Mouse (Mus musculus) kidney, embryonic 14.5 days (tissue): ENCODE data around the gene Papss2. TPM values are rescaled to one million over a fixed set of nuclear protein-coding genes. Genes with fewer than 3 reads are reported as not detected.

Experiments used
- ATAC-seq: fragments of 200-750 bp; cut with Nextera tagmentation; 2 replicates; pipeline ENCODE4 v1.8.0; 2017; ENCODE audit warnings: moderate number of reproducible peaks, mild to moderate bottlenecking, moderate TSS enrichment, moderate library complexity; ENCODE audit not compliant: low FRiP score, low TSS enrichment
- H3K27ac ChIP-seq: fragments of 300-500 bp; sonication (generic); 2 replicates; pipeline ENCODE4 v1.5.1; 2014; ENCODE audit warnings: low read depth, mild to moderate bottlenecking, low read length, moderate library complexity, mixed read lengths
- H3K27me3 ChIP-seq: fragments of 300-500 bp; sonication (generic); 2 replicates; pipeline ENCODE4 v1.6.1; 2014; ENCODE audit warnings: mild to moderate bottlenecking, low read length; ENCODE audit not compliant: control insufficient read depth, insufficient read depth
- H3K36me3 ChIP-seq: fragments of 300-500 bp; sonication (generic); 2 replicates; pipeline ENCODE4 v1.6.1; 2014; ENCODE audit warnings: low read length, mixed read lengths; ENCODE audit not compliant: control insufficient read depth, insufficient read depth
- H3K4me1 ChIP-seq: fragments of 300-500 bp; sonication (generic); 2 replicates; pipeline ENCODE4 v1.6.1; 2014; ENCODE audit warnings: low read length, mixed read lengths; ENCODE audit not compliant: control insufficient read depth, insufficient read depth
- H3K4me2 ChIP-seq: fragments of 300-500 bp; sonication (generic); replicated peaks from 2 replicates; pipeline ENCODE4 v1.6.1; 2014; ENCODE audit warnings: low read depth, mild to moderate bottlenecking, low read length
- H3K4me3 ChIP-seq: fragments of 300-500 bp; sonication (generic); 2 replicates; pipeline ENCODE4 v1.5.1; 2014; ENCODE audit warnings: mild to moderate bottlenecking, low read length
- H3K9ac ChIP-seq: fragments of 300-500 bp; sonication (generic); 2 replicates; pipeline ENCODE4 v1.6.1; 2014; ENCODE audit warnings: low read depth, mild to moderate bottlenecking, low read length, moderate library complexity
- H3K9me3 ChIP-seq: fragments of 300-500 bp; sonication (generic); 2 replicates; pipeline ENCODE4 v1.6.1; 2016; ENCODE audit warnings: low read length; ENCODE audit not compliant: control insufficient read depth
- WGBS: fragments of 180-500 bp; shearing (Covaris S2); extraction: QIAGEN DNeasy Blood & Tissue Kit; methylation state at CpG from one replicate; pipeline ENCODE4 v1.1.7; 2014; 5-methylcytosine and 5-hydroxymethylcytosine counted together
- polyA plus RNA-seq: library from polyadenylated mRNA; unstranded; fragments of >200 nt; fragmentation: Nextera tagmentation; extraction: Ambion mirVana; gene quantifications from 2 replicates; pipeline ENCODE4 v1.2.1, GENCODE M21; 2014

The Papss2 gene
- polyA plus RNA-seq, 1 experiment from 2014 or later = 19.1 TPM

DNA sequence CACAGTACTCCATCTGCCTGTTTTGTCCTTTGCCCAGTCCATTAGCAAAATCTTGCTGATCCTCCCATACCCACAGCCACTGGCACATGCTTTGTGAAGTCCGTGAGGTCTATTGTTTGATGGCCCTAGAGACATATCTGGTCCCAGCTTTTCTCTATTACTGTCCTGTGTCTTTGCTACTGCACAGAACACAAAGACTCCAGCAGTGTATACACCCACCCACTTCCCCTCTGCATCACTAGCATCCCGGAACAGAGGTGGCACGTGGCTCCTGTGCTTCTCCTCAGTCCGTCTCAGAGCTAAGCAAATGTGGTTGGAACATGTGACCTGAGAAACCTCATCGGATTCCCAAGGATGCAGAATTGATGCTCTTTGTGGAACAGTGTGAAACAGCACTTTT, 28.1 kb upstream of the Papss2 start:
- no peaks in the 10 kb centered on the region for H3K27me3 ChIP-seq
- no peaks in the 10 kb centered on the region for H3K36me3 ChIP-seq
- H3K4me1 ChIP-seq = no peaks in the 10 kb centered on the region
- no peak overlapping the region for H3K9ac ChIP-seq
- no peak overlapping the region for H3K4me3 ChIP-seq
- no peak overlapping the region for H3K4me2 ChIP-seq
- no peak for ATAC-seq
- no peak overlapping the region for H3K27ac ChIP-seq
- H3K9me3 ChIP-seq = no peaks in the 10 kb centered on the region
- WGBS = 86% methylated on average over 5 of the region's 5 CpGs

DNA sequence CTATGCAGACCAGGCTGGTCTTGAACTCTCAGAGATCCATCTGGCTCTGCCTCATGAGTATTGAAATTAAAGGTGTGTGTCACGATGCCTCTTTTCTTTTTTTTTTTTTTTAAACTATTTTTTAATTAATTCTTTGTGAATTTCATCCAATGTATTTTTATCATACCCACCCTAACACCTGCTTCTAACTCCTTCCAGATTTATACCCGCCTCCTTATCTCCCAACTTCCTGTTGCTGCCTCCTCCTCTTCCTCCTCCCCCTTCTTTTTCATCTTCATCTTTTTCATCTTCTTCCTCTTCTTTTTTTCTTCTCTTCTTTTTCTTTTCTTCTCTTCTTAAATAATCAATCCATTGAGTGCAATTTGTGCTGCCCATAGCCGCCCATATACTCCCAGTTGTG, 27.1 kb upstream of the Papss2 start:
- WGBS = 82% methylated on average over 3 of the region's 3 CpGs

DNA sequence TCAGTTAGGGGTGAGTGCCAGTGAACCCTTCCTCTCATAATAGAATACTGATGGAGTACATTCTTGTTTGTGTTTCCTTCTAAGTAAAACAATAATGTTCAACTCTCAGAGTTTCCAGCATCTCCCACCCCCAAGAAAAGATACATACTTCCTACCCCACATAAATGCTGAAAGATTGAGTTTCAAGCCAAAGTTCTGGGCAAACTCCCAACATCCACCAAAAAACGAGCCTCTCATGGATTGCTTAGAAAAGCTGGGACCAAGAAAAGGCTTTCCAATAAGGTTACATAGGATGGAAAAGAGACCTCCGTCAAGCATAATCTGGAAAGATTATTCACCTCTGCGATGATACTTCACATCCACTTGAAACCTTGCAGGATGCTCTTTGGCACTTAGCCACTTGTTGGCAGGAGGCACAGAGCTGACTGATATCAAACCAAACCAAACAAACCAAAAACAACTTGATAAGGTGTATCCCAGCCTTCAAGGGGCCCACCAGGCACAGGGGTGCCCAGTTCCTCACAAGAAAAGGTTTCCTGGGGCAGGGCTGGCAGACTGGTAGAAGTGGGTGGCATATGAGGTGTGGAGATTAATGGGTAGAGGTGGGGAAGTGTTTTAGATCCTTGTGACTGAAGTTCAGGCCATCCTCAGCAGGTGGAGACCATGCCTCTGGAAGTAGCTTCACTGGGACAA, 26.5 kb upstream of the Papss2 start:
- no peak overlapping the region for H3K27ac ChIP-seq
- H3K36me3 ChIP-seq = no peaks in the 10 kb centered on the region
- H3K9me3 ChIP-seq = no peaks in the 10 kb centered on the region
- 91% methylated on average over 3 of the region's 3 CpGs for WGBS
- no peak overlapping the region for H3K4me3 ChIP-seq
- H3K4me1 ChIP-seq = no peaks in the 10 kb centered on the region
- H3K27me3 ChIP-seq = no peaks in the 10 kb centered on the region
- no peak for ATAC-seq
- H3K9ac ChIP-seq = no peak overlapping the region
- no peak overlapping the region for H3K4me2 ChIP-seq

More for the DNA sequence above, 27.1 kb upstream of the Papss2 start:
- Histone ChIP-seq H3K9ac (no peak overlapping the region), H3K27ac (no peak overlapping the region), H3K4me3 (no peak overlapping the region), H3K4me1 (no peaks in the 10 kb centered on the region), H3K36me3 (no peaks in the 10 kb centered on the region), H3K27me3 (no peaks in the 10 kb centered on the region), H3K4me2 (no peak overlapping the region), H3K9me3 (no peaks in the 10 kb centered on the region)
- no peak for ATAC-seq

DNA sequence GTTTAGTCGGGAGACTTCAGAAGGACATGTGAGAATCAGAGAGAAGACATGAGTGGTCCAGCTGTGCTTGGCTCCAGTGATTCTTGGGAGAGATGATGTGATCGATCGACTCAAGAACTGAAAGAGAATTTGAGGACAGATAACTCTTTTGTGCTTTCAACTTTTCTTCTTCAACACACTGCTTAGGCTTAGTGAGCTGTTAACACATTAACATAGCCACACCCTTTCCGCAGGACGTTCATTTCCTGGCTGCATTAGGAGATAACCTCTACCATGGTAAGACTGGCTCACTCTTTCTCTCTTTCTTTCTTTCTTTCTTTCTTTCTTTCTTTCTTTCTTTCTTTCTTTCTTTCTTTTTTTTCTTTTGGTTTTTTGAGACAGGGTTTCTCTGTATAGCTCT, 25.9 kb upstream of the Papss2 start:
- Histone ChIP-seq H3K27ac (no peak overlapping the region), H3K4me2 (no peak overlapping the region), H3K4me3 (no peak overlapping the region), H3K9ac (no peak overlapping the region), H3K27me3 (no peaks in the 10 kb centered on the region), H3K36me3 (no peaks in the 10 kb centered on the region), H3K4me1 (no peaks in the 10 kb centered on the region), H3K9me3 (no peaks in the 10 kb centered on the region)
- no peak for ATAC-seq
- WGBS = 83% methylated on average over 5 of the region's 5 CpGs

DNA sequence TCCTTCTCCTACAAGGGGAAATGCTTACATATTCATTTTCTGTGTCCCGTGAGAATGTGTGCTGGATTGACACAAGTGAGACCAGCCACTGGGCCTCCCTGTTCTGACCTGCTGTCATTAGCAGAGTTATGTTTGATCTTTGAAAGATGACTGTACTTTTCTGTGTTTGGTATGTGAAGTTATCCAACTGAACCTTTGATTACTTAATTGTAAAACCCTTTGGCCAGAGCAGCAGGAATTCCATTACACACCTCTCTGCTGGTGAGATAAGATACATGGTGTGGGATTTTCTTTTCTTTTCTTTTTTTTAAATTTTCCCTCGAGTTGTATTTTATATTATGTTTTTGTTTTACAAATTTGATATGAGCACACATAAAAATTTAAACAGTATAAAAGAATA, 23.4 kb upstream of the Papss2 start:
- Histone ChIP-seq H3K4me2 (no peak overlapping the region), H3K9ac (no peak overlapping the region), H3K9me3 (no peaks in the 10 kb centered on the region), H3K27ac (no peak overlapping the region), H3K4me1 (no peaks in the 10 kb centered on the region), H3K36me3 (no peaks in the 10 kb centered on the region), H3K27me3 (no peaks in the 10 kb centered on the region), H3K4me3 (no peak overlapping the region)
- WGBS = 74% methylated on average over 2 of the region's 2 CpGs
- ATAC-seq = no peak

DNA sequence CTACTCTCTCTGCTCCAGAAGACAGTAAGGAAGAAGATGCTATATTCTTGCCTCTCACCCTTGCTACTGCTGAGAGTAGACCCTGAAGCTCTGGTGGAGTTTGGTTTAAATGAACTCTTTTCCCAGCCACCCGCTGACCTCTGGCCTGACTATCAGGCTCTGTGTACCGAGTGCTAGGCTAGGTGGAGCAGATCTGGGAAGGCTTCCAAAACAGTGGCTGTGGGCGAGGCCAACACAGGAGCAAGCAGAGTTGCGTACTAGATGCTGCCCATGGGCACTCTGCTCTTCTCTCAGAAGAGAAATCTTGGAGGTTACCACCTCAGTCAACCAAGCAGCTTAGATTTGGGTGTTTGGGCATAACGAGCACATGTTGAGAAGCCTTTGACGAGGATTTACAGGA, 22.3 kb upstream of the Papss2 start:
- Histone ChIP-seq H3K27me3 (no peaks in the 10 kb centered on the region), H3K9ac (no peak overlapping the region), H3K27ac (no peak overlapping the region), H3K4me1 (no peaks in the 10 kb centered on the region), H3K4me3 (no peak overlapping the region), H3K9me3 (no peaks in the 10 kb centered on the region), H3K4me2 (no peak overlapping the region), H3K36me3 (no peaks in the 10 kb centered on the region)
- no peak for ATAC-seq
- 87% methylated on average over 6 of the region's 6 CpGs for WGBS

DNA sequence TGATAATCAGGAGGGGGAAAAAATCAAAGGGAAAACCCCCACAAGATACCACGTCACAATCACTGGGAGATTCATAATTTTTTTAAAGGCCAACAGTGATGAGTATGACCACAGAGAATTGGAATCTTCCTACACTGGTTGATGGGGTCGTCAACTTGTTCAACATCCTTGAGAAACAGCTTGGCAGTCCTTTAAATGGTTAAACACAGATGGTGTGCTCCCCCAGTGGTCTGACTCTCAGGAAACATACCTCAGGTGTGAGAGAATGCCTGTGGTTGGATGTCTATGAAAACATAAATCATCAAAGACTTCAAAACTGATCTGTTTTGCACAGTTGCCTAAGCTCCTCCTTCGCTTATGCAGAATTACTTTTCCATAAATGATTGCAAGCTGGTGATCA, 20.7 kb upstream of the Papss2 start:
- no peak overlapping the region for H3K4me2 ChIP-seq
- no peaks in the 10 kb centered on the region for H3K36me3 ChIP-seq
- H3K9ac ChIP-seq = no peak overlapping the region
- no peaks in the 10 kb centered on the region for H3K4me1 ChIP-seq
- no peaks in the 10 kb centered on the region for H3K27me3 ChIP-seq
- H3K9me3 ChIP-seq = no peaks in the 10 kb centered on the region
- no peak overlapping the region for H3K4me3 ChIP-seq
- WGBS = 80% methylated on average over 3 of the region's 3 CpGs
- H3K27ac ChIP-seq = no peak overlapping the region
- no peak for ATAC-seq

GRCm38 (mm10) chr19:32577749-32578148, 17.8 kb upstream of the Papss2 start:
- no peak overlapping the region for H3K4me3 ChIP-seq
- no peak overlapping the region for H3K9ac ChIP-seq
- H3K27me3 ChIP-seq = no peaks in the 10 kb centered on the region
- 41% methylated on average over 1 of the region's 1 CpGs for WGBS
- no peak for ATAC-seq
- no peaks in the 10 kb centered on the region for H3K4me1 ChIP-seq
- no peak overlapping the region for H3K27ac ChIP-seq
- no peak overlapping the region for H3K4me2 ChIP-seq
- H3K36me3 ChIP-seq = no peaks in the 10 kb centered on the region
- H3K9me3 ChIP-seq = no peaks in the 10 kb centered on the region

DNA sequence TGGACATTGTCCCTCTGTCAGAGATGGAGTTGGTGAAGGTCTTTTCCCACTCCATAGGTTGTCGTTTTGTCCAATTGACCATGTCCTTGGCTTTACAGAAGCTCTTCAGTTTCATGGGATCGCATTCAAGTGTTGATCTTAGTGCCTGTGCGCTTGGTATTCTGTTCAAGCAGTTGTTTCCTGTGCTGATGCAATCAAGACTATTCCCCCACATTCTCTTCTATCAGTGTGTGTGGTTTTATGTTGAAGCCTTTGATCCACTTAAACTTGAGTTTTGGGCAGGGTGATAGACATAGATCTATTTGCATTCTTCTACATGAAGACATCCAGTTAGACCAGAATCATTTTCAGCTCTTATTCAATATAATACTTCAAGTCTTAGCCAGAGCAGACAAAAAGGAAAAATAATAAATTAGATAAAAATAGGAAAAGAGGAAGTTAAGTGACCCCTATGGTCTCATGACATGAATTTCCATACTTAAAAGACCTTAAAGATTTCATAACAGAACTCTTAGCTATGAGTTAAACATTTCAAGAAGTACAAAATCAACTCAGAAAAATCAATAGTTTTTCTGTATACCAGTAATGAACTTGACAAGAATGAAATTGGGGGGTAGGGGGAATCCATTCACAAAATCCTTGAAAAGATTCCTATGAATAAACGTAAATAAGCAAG, 12.4 kb upstream of the Papss2 start:
- H3K9me3 ChIP-seq = peaks cover 4% of the 10 kb centered on the region; the same call in 1 of the 2 replicates
- 87% methylated on average over 4 of the region's 4 CpGs for WGBS
- no peak overlapping the region for H3K4me2 ChIP-seq
- no peak overlapping the region for H3K27ac ChIP-seq
- no peak overlapping the region for H3K9ac ChIP-seq
- H3K27me3 ChIP-seq = no peaks in the 10 kb centered on the region
- no peaks in the 10 kb centered on the region for H3K4me1 ChIP-seq
- no peaks in the 10 kb centered on the region for H3K36me3 ChIP-seq
- H3K4me3 ChIP-seq = no peak overlapping the region
- no peak for ATAC-seq
